Mouse (Mus musculus): ENCODE results near the gene Otog. TPM values are rescaled to one million over a fixed set of nuclear protein-coding genes. Genes with fewer than 3 reads are reported as not detected.

The Otog gene
- total and polyA plus RNA-seq, 3 experiments, result under 0.01 TPM; not detected in 2

DNA sequence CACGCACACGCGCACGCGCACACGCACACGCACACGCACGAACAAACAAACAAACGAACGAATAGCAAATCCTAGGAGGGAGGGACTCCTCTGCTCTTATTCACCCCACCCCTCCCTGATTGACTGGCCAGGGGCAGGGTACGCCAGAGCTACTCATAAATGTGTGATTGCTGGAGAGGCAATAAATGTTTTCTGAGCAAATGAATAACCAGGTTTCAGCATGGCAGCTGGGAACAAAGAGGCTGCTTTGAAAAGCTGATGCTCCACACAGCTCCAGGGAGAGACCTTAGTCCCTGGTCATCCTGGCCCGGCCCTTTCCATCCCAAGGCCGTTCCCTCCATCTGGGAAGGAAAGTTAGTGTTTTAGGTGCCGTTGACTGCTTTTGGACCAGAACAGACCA lies 4.4 kb upstream of the Otog start:
- Histone ChIP-seq H3K9ac (ENCODE audit: insufficient read depth, low read depth) (no peak overlapping the region), H3K27me3 (replicated peaks) (peaks cover 84% of the 10 kb centered on the region), H3K9me3 (replicated peaks; ENCODE audit: low read length) (peaks cover 7% of the 10 kb centered on the region), H3K79me2 (replicated peaks; ENCODE audit: control insufficient read depth, extremely low read depth, insufficient read depth, poor library complexity, severe bottlenecking) (no peaks in the 10 kb centered on the region), H3K4me2 (ENCODE audit: insufficient read depth, low read depth, poor library complexity, severe bottlenecking) (no peak overlapping the region), H3K36me3 (replicated peaks in 1 of 2; ENCODE audit: control insufficient read depth in 1 of 2, insufficient read depth in 1 of 2, low read length in 1 of 2) (no peaks in the 10 kb centered on the region), H3K27ac (ENCODE audit: insufficient read depth, low read depth) (no peak overlapping the region), H3K4me3 (replicated peaks in 1 of 3; ENCODE audit: low read depth in 2 of 3, low read length in 2 of 3, poor library complexity in 1 of 3) (no peak overlapping the region), H3K4me1 (ENCODE audit: control insufficient read depth in 1 of 2, insufficient read depth in 2 of 2) (no peaks in the 10 kb centered on the region)
- dilution Hi-C loops (cut with MboI; ENCODE audit: extremely low pct_ligation_motif_present, extremely low pct_unique_long_range_greater_than_20kb, low sequenced_read_pairs), result no loop called here
- TF ChIP-seq SIN3A (IDR thresholded peaks at IDR 0.05; ENCODE audit: low read length) (no peak), HCFC1 (IDR thresholded peaks at IDR 0.05; ENCODE audit: low read depth, low read length) (no peak)
- in situ Hi-C loops (cut with MboI; ENCODE audit: low pct_ligation_motif_present, low pct_unique_long_range_greater_than_20kb, low sequenced_read_pairs), result no loop called here
- no peak for DNase-seq (ENCODE audit: extremely low read depth)

DNA sequence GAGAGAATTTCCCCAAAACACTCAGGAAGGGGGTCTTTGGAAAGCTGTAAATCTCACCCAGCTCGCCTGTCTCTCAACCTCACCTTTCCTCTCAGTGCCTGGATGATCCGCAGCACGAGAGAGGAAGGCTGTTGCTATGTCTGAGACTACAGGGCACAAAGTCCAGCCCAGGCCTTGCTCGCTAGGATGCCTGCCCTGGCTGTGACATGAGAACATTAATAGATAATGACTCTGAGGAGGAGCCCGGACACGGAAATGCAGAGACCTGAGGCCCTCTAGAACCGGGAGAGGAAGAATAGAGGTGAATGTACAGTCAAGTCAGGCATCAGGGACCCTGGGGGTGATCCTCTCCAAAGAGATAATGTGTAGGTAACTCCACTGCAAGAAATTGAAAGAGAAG lies 3.6 kb upstream of the Otog start:
- dilution Hi-C loops (cut with MboI; ENCODE audit: extremely low pct_ligation_motif_present, extremely low pct_unique_long_range_greater_than_20kb, low sequenced_read_pairs) (no loop called here), in situ Hi-C loops (cut with MboI; ENCODE audit: low pct_ligation_motif_present, low pct_unique_long_range_greater_than_20kb, low sequenced_read_pairs) (no loop called here)
- no peaks in the 10 kb centered on the region for H3K36me3 ChIP-seq (replicated peaks in 1 of 2; ENCODE audit: control insufficient read depth in 1 of 2, insufficient read depth in 1 of 2, low read length in 1 of 2)
- no peak for DNase-seq (ENCODE audit: extremely low read depth)
- no peak overlapping the region for H3K9ac ChIP-seq (ENCODE audit: insufficient read depth, low read depth)
- TF ChIP-seq NELFE (IDR thresholded peaks at IDR 0.05; ENCODE audit: low read depth, low read length) (no peak), MAFK (IDR thresholded peaks at IDR 0.05; ENCODE audit: insufficient replicate concordance, low read length) (no peak), USF2 (conservative IDR thresholded peaks at IDR 0.05; ENCODE audit: low read depth, low read length) (no peak), E2F4 (IDR thresholded peaks at IDR 0.05; ENCODE audit: insufficient replicate concordance, low read depth, low read length) (no peak)
- H3K4me1 ChIP-seq (ENCODE audit: control insufficient read depth in 1 of 2, insufficient read depth in 2 of 2), result no peaks in the 10 kb centered on the region
- H3K9me3 ChIP-seq (replicated peaks; ENCODE audit: low read length), result peaks cover 7% of the 10 kb centered on the region
- H3K27ac ChIP-seq (ENCODE audit: insufficient read depth, low read depth), result no peak overlapping the region
- H3K79me2 ChIP-seq (replicated peaks; ENCODE audit: control insufficient read depth, extremely low read depth, insufficient read depth, poor library complexity, severe bottlenecking), result no peaks in the 10 kb centered on the region
- H3K27me3 ChIP-seq (replicated peaks), result peaks cover 82% of the 10 kb centered on the region
- no peak overlapping the region for H3K4me3 ChIP-seq (replicated peaks in 1 of 3; ENCODE audit: low read depth in 2 of 3, low read length in 2 of 3, poor library complexity in 1 of 3)
- no peak overlapping the region for H3K4me2 ChIP-seq (ENCODE audit: insufficient read depth, low read depth, poor library complexity, severe bottlenecking)

DNA sequence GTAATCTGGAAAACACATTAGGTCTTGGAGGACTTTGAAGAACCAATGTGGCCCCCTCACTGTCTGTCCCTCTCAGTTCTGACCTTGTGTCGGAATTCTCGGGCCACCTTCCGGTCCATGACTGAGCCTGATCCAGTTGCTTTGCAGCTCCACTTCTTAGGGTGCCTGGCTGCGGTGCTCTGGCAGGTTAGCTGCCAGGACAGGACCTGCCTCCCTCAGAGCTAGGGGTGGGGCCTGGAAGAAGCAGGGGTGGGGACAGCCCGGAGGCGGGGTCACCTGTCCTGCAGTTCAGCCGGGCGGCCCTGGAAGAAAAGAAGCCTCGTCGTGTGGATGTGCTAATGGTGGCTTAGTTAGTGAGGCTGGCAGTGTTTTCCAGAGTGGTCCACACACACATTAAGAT lies 2.4 kb upstream of the Otog start, which contains the start of gene Ush1c:
TSS of gene Ush1c (minus strand) at position 158 of the 400 bp plus-strand sequence.
- H3K27ac ChIP-seq (ENCODE audit: insufficient read depth, low read depth), result no peak within 1 kb of the TSS
- in situ Hi-C loops (cut with MboI; ENCODE audit: low pct_ligation_motif_present, low pct_unique_long_range_greater_than_20kb, low sequenced_read_pairs) (no loop called here), dilution Hi-C loops (cut with MboI; ENCODE audit: extremely low pct_ligation_motif_present, extremely low pct_unique_long_range_greater_than_20kb, low sequenced_read_pairs) (no loop called here)
- TF ChIP-seq POLR2AphosphoS2 (IDR thresholded peaks at IDR 0.05; ENCODE audit: low read depth, low read length), result no peak
- peaks cover 7% of the 10 kb centered on the region for H3K9me3 ChIP-seq (replicated peaks; ENCODE audit: low read length)
- no peak within 1 kb of the TSS for H3K4me2 ChIP-seq (ENCODE audit: insufficient read depth, low read depth, poor library complexity, severe bottlenecking)
- no peak for DNase-seq (ENCODE audit: extremely low read depth)
- H3K9ac ChIP-seq (ENCODE audit: insufficient read depth, low read depth), result no peak within 1 kb of the TSS
- no peaks in the 10 kb centered on the region for H3K4me1 ChIP-seq (ENCODE audit: control insufficient read depth in 1 of 2, insufficient read depth in 2 of 2)
- H3K27me3 ChIP-seq (replicated peaks), result peaks cover 81% of the 10 kb centered on the region
- H3K36me3 ChIP-seq (replicated peaks in 1 of 2; ENCODE audit: control insufficient read depth in 1 of 2, insufficient read depth in 1 of 2, low read length in 1 of 2), result no peaks in the 10 kb centered on the region
- no peaks in the 10 kb centered on the region for H3K79me2 ChIP-seq (replicated peaks; ENCODE audit: control insufficient read depth, extremely low read depth, insufficient read depth, poor library complexity, severe bottlenecking)
- no peak within 1 kb of the TSS for H3K4me3 ChIP-seq (replicated peaks in 1 of 3; ENCODE audit: low read depth in 2 of 3, low read length in 2 of 3, poor library complexity in 1 of 3)

DNA sequence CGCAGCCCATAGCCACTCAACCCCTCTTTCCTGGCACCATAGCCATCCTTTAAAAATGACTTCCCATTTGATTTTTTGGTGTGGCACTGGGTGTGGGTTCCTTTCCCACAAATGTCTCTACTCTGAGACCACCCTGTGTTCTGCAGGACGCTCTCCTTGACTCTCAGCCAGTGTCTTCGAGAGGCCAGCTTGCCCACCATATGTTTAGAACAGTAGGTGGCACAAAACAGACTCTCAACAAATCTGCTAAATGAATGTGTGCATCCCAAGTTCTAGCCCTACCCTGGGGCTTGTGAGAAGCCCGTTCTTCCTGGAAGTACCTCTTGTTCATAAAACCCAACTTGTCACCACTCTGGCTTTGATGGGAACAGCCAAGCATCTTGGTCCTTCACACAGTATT lies 696 bp upstream of the Otog start:
- H3K9me3 ChIP-seq (replicated peaks; ENCODE audit: low read length), result no peaks in the 10 kb centered on the region
- no peak overlapping the region for H3K27ac ChIP-seq (ENCODE audit: insufficient read depth, low read depth)
- no peak overlapping the region for H3K4me3 ChIP-seq (replicated peaks in 1 of 3; ENCODE audit: low read depth in 2 of 3, low read length in 2 of 3, poor library complexity in 1 of 3)
- H3K36me3 ChIP-seq (replicated peaks in 1 of 2; ENCODE audit: control insufficient read depth in 1 of 2, insufficient read depth in 1 of 2, low read length in 1 of 2), result no peaks in the 10 kb centered on the region
- in situ Hi-C loops (cut with MboI; ENCODE audit: low pct_ligation_motif_present, low pct_unique_long_range_greater_than_20kb, low sequenced_read_pairs), result no loop called here
- H3K79me2 ChIP-seq (replicated peaks; ENCODE audit: control insufficient read depth, extremely low read depth, insufficient read depth, poor library complexity, severe bottlenecking), result no peaks in the 10 kb centered on the region
- H3K27me3 ChIP-seq (replicated peaks), result peaks cover 79% of the 10 kb centered on the region
- DNase-seq (ENCODE audit: extremely low read depth), result no peak
- TF ChIP-seq E2F4 (IDR thresholded peaks at IDR 0.05; ENCODE audit: insufficient replicate concordance, low read depth, low read length) (no peak), NRF1 (IDR thresholded peaks at IDR 0.05; ENCODE audit: low read depth, low read length) (no peak), MAX (IDR thresholded peaks at IDR 0.05; ENCODE audit: low read length) (no peak), POLR2AphosphoS2 (IDR thresholded peaks at IDR 0.05; ENCODE audit: low read depth, low read length) (no peak), ELF1 (IDR thresholded peaks at IDR 0.05; ENCODE audit: low read depth, low read length) (no peak)
- dilution Hi-C loops (cut with MboI; ENCODE audit: extremely low pct_ligation_motif_present, extremely low pct_unique_long_range_greater_than_20kb, low sequenced_read_pairs), result no loop called here
- no peak overlapping the region for H3K9ac ChIP-seq (ENCODE audit: insufficient read depth, low read depth)
- H3K4me1 ChIP-seq (ENCODE audit: control insufficient read depth in 1 of 2, insufficient read depth in 2 of 2), result no peaks in the 10 kb centered on the region
- no peak overlapping the region for H3K4me2 ChIP-seq (ENCODE audit: insufficient read depth, low read depth, poor library complexity, severe bottlenecking)

Measured in CH12.LX (cell line).